Mouse (Mus musculus) ovary, adult 18-20 months (tissue): ENCODE data around the gene Baz1a.

Source experiments
- DNase-seq: peaks from one replicate; pipeline ENCODE4 v3.0.0; 2022; ENCODE audit warnings: low spot score, mixed read lengths

Gene Baz1a

GRCm38 (mm10) chr12:54859531-54859930 is 154.6 kb downstream of the Baz1a start:
- DNase-seq: no peak

GRCm38 (mm10) chr12:54850551-54850950 is 163.6 kb downstream of the Baz1a start:
- no peak for DNase-seq

GRCm38 (mm10) chr12:54844415-54844814 is 169.7 kb downstream of the Baz1a start:
- DNase-seq: no peak
